Mouse (Mus musculus): ENCODE measurements around the gene Irgq. TPM values are rescaled to one million over a fixed set of nuclear protein-coding genes. Genes with fewer than 3 reads are reported as not detected.

The Irgq gene
- total RNA-seq, 2 experiments from 2014 or later = 16.7 to 17.2 TPM

Other genes with a start within 250 kb of the Irgq start
- gene Zfp61, start 229.5 kb upstream of the Irgq start, total RNA-seq (2021) = 1 to 10 TPM; 4.2 to 6.6 TPM
- gene Zfp94, start 214.0 kb upstream of the Irgq start, total RNA-seq (2021) = 1 to 10 TPM; 1.0 to 1.8 TPM
- under 1 TPM; 0.32 to 0.33 TPM for gene Tescl, start 196.8 kb upstream of the Irgq start, total RNA-seq (2021)
- not detected for gene Lypd5, start 181.5 kb upstream of the Irgq start, total RNA-seq (2021)
- gene Kcnn4, start 160.4 kb upstream of the Irgq start, total RNA-seq (2021) = 1 to 10 TPM; 1.0 TPM
- gene Smg9, start 131.1 kb upstream of the Irgq start, total RNA-seq (2021) = 10 to 100 TPM; 15.0 to 15.5 TPM
- not detected for gene Irgc1, start 78.4 kb upstream of the Irgq start, total RNA-seq (2021)
- 10 to 100 TPM in 1 of 2 experiments, 1 to 10 TPM in 1; 6.4 to 10.4 TPM for gene Plaur, start 68.2 kb upstream of the Irgq start, total RNA-seq (2021)
- gene Cadm4, start 48.7 kb upstream of the Irgq start, total RNA-seq (2021) = 10 to 100 TPM; 11.9 to 12.5 TPM
- 10 to 100 TPM; 17.3 to 18.5 TPM for gene Zfp428, start 23.7 kb upstream of the Irgq start, total RNA-seq (2021)
- not detected for gene AC161166.1, start 18.2 kb upstream of the Irgq start, total RNA-seq (2021)
- not detected for gene Pinlyp, start 15.4 kb downstream of the Irgq start, total RNA-seq (2021)
- gene Xrcc1, start 15.6 kb downstream of the Irgq start, total RNA-seq (2021) = 10 to 100 TPM; 42.0 to 43.9 TPM
- gene Ethe1, start 56.9 kb downstream of the Irgq start, total RNA-seq (2021) = 10 to 100 TPM; 15.9 to 16.9 TPM
- gene Zfp575, start 57.0 kb downstream of the Irgq start, total RNA-seq (2021) = under 1 TPM; 0.27 to 0.33 TPM
- gene Phldb3, start 80.1 kb downstream of the Irgq start, total RNA-seq (2021) = under 1 TPM; 0.57 to 0.61 TPM
- not detected for gene Lypd3, start 105.9 kb downstream of the Irgq start, total RNA-seq (2021)
- gene Tex101, start 146.0 kb downstream of the Irgq start, total RNA-seq (2021) = not detected
- not detected for gene BC049730, start 178.6 kb downstream of the Irgq start, total RNA-seq (2021)
- gene Gm4763, start 196.2 kb downstream of the Irgq start, total RNA-seq (2021) = not detected
- gene Cd177, start 229.6 kb downstream of the Irgq start, total RNA-seq (2021) = under 1 TPM; 0.10 to 0.18 TPM
- under 1 TPM in 1 of 2 experiments, not detected in 1; 0.25 TPM for gene Ceacam10, start 246.5 kb downstream of the Irgq start, total RNA-seq (2021)